Mouse (Mus musculus): ENCODE measurements around the gene Acsbg1.

Gene Acsbg1

DNA sequence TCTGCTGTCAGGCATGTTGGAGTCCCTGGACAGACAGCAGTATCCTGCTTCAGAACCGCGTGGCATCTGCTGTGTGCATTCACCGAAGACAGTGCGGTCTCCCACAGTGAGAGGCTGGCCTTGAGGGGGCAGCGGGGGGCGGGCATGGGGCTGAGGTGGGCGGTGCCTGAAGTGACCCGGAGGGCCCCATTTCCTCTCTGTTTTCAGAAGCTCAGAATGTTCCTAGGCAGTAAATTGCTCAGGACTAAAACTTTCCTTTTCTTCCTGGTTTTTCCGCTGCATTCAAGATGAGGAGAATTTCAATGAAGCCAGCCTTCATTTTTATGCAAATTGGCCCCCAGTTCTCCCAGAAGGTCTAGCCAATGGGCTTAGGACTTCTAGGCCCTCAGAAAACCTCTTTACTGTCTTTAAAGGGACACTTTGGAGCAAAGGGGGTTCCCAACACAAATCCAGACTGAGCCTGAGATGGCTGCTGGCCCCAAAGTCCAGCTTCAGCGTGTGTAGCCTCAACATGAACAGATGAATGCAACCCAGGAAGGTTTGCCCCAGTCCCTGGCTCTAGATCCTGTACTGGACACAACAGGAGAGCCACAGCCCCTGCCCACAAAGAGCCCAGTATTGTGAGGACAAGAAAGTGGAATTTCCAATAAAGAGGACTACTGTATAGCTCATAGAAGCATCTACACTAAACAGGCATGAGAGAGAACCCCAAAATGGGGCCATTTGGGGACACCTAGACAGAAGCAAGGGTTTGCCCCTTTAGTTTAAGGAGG, at the start of gene Acsbg1:
Gene Acsbg1, minus strand, starts transcription at position 266 of the 773 bp plus-strand sequence.
- DNase-seq, result no peak

DNA sequence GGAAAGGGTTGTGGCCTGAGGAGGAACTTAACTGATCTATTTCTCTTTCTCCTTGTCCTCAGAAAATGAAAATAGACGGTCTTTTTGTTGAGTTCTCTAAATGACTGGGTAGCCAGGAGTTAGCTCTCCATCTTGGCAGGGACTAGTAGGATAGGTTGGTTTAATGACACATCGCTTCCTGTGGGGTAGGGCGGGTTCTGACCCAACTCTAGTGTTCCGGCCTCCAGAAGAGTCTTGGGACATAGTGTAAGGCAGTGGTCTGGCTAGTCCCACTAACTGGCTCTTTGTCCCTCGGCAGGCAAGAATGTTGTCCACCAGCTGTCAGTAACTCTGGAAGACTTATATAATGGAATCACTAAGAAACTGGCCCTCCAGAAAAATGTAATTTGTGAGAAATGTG, 46.4 kb upstream of the Acsbg1 start:
- DNase-seq, result no peak

DNA sequence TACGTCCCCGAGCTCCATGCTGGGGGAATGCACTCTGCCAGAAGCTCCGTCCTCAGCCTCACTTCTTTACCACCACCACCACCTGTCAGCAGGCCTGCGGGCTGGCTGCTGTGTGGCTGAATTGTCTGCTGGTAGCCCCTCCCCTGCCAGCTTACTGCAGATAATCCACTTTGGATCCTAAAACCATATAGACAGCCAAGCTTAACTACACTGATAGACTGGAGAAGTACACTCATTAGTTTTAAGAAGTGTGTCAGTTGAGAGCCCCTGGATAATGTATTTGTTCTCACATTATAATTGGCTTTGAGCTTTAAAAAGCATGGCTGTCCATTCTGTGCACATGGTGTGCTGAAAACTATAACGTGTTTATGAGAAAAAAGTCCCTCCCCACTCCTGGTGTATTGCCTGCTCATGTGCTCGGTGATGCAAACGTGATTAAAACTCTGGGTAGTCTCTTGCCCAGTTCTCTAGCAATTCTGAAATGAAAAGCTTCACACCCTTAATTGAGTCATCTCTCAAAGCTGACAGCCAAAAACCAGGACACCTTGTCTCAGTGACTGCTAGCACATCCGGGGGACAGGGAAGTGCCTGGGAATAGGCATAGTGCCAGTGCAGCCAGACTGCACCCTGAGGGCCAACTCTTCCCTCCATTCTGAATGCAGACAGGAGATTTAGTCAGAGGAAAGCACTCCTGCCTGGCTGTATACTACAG, 45.8 kb upstream of the Acsbg1 start:
- DNase-seq, result no peak

DNA sequence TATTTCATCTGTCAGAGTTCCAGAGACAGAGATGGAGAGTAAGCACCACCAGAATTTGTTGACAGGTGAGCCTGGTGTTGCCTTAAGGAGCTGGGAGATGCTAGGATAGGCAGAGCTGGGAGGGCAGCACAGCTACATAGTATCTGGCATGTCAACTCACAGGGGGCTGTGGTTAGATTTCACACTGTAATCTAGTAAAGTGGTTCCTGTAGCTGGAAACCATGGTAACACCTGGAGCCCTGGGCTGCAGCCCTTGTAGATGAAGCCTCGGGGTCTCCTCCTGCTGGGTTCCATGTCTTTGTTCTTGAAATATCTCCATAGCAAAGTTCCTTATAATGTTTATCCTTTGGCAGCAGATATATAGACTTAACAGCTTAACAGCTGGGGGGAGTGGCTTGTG, 43.9 kb upstream of the Acsbg1 start:
- DNase-seq, result no peak

DNA sequence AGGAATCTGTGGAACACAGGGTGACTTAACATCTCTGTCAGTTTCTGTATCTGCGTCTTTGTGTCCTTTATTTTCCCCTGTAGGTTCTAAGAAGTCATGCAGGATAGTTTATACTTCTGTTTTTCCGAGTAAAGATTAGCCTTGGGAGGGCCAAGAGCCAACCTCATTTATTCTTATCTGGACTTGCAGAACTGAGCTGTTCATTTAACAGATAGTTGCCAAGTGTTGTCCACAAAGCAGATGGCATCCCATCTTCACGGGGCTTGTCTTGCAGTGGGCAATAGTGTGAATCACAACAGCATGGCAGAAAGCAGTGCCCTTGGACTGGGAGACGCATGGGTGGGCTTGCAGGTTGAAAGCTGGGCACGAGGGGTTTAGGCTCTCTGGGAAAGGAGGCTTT, 42.7 kb upstream of the Acsbg1 start:
- no peak for DNase-seq

DNA sequence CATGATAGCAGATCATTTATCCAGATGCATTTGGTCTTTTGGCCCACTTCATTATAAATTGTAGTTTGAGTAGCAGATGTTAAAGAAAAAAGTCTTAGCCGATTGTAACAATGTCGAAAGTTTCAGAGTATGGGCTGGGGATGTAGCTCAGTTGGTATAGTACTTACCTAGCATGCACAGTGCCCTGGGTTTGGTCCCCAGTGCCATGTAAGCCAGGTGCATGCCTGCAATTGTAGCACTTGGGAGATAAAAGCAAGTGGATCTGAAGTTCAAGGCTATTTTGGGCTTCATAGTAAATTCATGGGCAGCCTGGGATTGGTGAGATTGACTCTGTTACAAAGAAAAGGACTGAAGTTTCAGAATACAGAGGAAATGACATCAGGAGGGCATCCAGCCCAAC, 40.9 kb upstream of the Acsbg1 start:
- no peak for DNase-seq

DNA sequence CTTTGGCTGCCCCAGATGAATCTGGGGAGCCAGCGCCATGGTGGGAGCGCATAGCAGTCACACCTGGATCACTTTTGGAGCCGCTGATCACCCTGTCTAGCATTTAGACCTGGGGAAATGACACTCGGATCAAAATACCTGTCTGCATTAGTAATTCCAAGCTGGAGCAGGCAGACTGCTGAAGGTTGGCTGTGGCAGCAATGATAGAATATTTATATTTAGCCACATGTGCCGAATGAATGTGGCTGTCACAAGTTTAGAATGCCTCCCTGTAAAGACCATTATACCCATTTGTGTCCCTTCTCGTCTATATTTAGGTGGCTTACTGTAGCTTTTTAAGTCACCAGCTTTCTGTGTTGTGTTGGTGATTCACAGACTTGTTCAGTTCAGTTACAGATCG, 39.1 kb upstream of the Acsbg1 start:
- DNase-seq, result no peak

DNA sequence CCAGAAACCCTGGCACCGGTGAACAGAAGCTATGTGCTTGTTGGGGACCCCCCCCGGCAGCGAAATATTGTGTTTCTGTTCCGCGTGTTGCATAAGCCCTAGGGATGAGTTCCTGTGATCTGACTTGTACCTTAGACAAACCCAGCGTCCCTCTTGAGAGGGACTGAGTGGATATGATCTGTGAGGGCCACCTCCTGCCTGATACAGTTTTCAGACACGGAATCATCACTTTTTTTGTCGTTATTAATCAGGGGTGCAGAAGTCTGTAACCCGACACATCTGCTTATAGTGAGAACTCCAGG, 38.5 kb upstream of the Acsbg1 start:
- DNase-seq, result no peak

DNA sequence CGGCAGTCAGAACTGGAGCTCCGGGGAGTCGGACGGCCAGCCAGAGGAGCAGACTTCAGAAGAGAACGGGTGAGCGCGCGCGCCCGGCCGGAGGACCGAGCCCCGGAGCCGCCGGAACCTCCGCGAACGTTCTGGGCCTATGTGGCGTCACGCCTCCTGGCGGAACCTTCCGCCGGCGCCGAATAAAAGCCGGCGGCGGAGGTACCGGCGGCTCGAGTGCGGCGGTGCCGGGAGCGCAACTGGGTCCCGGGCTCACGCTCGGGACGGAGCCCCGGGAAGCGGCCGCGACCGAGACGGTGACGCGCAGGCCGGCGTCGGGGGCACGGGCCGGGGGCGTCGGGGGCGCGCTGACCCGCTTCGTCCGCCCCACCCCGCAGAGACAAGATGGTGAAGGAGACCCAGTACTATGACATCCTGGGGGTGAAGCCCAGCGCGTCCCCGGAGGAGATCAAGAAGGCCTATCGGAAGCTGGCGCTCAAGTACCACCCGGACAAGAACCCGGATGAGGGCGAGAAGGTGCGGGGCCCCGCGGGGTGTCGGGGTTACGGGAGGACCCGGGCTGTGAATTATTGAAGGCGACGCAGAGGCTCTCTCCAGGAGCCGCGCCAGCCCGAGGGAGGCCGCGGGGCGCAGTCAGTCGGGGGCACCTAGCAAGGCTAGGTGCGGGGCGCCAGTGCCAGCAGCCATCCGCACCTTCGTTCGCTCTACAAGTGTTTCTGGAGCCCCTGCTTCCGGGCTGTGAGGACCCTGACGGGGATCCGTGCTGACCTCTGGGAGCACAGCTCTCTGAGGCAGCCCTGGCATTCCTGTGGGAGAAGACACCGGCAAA, 37.9 kb upstream of the Acsbg1 start:
- DNase-seq, result peak; percentile 77 to 90

DNA sequence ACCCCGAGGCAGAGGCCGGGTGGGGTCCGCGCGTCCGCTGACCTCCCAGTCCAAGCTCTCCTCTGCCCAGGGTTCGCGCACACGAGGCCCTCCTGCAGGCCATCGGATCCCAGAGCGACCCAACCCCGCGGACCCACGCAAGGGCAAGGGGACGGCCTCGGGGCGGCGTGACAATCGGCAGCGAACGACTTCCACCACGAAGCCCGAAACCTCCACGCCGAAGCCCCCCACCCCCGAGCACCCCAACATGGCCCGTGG, 37.3 kb upstream of the Acsbg1 start:
- DNase-seq, result no peak

DNA sequence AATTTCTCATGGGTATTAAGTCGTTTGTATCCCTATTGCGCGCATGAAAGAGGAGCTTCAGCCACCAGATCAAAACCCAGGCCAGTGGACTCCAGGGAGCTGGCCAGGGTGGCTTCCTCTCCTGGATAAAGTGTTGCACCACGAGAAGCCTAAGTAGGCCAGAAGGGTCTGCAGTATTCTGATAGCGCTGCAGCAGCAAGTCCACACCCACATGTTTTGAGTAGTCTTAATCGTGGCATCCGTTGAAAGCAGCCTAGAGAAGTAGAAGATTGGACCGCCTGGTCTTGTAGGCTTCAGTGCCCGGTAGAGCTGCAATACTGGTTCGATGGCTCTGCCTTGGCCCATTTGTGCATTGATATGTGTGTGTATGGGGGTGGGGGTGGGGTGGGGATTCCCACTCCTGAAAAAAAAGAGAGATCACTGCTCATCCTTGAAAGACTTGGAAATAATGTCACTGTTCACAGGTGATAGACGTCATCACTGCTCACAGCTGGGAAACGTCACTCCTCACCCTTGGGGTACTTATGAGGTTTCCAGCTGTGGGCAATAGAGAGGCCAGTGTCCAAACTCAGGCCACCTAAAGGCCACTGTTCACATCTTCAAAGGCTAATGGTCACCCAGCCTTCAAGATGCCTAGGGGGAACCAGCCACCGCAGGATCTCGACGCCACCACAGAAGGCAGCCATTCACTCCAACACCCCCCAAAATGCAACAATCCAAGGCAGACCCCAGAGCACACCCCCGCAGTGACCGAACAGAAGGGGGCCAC, 36.8 kb upstream of the Acsbg1 start, which contains the start of gene Dnaja4:
Gene Dnaja4, plus strand, starts transcription at position 556 of the 769 bp plus-strand sequence.
- DNase-seq, result no peak

DNA sequence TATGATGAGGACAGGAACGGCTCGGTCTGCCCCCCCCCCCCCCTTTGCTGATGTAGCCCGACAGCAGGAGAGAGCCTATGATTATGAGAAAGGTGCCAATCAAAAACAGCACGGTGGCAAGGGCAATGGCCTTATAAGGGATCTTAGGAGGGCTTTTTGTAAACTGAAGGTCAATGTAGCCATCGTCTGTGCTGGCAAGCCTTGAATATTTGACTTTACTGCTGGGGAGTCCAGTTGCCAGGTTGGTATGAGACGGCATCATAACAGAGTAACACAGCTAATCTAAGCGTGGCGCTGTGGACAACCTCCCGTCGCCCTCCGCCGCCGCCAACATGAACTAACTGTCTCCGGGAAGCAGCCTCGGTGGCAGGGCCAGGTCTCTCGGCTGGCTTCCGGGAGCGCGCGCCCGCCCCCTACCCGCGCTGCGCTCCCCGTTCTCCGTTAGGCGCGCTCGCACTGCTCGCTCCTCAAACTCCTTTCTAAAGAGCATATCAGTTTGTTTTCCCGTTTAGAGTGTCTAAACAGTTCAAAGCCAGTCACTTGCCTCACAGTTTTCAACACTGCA, 29.7 kb upstream of the Acsbg1 start:
- peak; percentile 13 to 48 for DNase-seq

DNA sequence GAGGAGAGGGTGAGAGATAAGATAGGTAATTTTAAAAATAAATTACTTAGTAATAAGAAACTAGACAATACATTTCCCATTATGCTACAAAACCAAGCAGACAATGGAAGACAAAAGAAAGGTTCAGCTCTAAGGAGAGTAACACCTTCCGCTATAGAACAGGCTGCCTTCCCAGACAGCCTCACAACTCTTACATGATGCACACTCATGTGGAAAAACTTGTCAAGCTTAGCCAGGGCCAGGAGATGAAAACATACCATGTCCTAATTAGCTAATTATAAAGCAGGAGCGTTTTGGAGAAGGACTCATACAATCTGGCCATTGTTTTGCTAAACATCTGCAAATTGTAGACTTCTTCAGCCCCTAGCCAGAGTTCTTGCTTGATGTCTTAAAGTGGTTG, 29.0 kb upstream of the Acsbg1 start:
- DNase-seq, result peak in 1 of 2 experiments; percentile 6

DNA sequence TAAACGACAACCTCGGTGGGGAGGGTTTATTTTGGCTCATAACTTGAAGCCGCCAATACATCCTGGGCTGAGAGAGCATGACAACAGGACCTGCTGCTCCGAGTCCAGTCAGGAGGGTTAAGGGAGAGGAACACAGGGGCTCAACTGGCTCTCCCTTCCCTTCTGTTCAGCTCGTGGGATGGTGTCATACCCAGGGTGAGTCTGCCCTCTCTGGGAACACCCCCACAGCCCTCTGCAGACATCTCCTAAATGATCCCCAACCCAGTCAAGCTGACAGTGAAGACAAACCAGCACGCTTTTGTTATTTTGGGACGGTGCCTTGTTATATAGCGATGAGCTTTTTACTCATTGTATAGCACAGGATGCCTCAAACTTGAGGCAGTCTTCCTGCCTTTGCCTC, 27.8 kb upstream of the Acsbg1 start:
- no peak for DNase-seq

DNA sequence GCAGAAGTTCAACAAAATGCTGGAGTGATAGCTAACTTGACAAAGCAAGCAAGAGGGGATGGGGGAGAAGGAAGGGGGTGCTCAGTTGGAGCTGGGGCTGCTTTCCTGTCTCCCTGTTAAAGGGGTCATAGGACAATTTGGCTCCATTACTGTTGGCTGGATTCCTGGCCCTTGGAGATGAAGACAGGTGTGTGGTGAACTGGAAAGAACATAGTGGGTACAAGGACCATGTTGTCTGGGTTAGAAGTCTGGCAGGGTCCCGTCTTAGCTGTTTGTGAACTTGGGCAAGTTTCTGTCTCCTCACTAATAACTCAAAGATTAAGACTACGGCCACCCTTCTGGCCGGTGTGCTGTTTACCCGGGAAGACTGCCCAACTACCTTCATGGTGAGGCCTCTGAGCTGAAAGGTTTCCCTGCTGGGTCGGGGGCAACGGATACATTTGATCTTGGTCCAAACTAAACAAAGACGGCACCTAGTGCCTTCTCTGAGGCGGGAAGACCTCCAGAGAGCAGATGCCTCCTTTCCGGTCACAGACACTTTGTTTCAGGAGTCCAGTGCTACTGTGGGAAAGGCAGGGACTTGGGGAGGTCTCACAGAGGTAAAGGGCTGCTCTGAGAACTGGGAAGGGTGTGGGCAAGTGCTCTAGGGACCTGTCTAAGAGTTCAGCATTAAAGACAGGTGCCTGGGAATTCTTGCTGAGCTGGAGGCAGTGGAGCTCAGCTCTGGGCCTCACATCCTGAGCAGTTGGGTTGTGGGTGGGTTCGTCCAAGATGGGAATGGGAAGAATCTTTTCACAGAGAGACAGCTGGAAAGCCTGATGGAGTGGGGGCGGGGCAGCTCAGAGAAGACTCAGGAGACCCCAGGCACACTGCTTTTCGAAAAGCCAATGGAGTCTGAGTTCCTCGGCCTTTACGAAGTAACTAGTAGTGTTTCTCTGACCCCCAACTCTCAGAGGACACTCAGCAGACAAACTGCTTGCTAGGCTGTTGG, 25.9 kb upstream of the Acsbg1 start:
- peak; percentile 18 to 33 for DNase-seq

DNA sequence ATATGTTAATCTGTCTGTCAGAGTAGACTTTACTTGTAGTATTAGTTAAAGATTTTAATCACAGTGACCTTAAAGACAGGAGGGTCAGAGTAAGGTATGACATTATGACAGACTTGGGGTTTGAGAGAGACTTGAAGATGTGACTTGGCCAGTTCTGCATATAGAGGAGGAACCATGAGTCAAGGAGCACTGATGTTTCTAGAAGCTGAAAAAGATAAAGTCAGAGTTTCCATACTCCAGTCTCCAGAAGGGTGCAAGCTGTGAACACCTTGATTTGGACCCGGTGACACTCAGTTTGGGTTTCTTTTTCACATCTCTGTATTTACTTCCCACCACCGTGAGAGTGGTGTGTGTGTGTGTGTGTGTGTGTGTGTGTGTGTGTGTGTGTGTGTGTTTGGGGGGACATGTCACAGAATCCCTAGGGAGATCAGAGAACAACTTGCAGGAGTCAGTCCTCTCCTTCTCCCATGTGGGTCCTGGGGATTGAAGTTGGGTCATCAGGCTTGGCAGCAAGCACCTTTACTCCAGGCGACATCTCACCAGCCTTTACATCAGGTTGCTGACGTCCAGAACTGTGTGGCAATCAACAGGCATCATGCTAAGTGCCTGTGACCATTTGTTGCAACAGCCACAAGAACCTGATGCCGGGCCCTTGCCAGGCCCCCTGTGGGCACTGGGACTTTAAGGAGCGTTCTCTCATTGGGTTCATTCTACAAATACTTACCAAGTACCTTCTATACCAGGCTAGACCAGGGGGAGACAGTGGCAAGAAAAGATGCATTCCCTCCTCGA, 22.3 kb upstream of the Acsbg1 start:
- DNase-seq, result no peak

DNA sequence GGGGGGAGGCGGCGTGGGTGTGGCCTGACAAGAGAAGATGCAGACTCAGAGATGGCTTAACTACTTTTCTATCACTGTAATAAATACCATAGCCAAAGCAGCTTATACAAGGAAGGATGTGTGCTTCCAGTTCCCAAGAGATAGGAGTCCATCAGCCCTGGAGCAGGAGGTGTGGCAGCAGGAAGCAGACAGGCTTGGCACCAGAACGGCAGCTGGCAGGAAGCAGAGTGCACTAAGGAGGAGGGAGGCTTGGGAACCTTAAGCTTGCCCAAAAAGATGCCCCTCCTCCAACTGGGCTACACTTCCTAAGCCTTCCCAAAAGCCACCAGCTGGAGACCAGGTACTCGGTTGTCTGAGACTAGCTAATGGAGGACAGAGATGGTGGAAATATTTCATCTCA, 21.2 kb upstream of the Acsbg1 start:
- DNase-seq, result no peak

DNA sequence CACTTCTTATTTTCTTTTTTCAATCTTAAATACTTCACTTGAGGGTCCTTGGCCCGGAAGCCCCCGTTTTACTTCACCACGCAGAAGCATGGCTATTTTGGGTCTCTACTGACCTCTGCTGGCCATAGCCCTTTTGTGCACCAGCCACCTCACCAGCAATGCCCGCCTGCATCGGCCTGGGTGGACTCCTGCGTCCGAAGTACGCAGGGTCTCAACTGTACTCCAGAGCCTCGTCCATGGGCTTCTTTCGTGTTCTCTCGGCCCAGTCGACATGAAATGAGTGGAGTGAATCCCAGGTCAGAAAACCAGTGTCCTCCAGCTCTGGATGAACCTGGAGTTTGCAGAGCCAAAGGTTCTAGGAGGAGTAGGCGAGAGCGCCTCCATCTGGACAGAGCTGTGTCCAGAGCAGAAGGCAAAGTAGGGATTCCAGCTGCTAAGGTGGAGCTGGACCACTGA, 14.9 kb upstream of the Acsbg1 start:
- DNase-seq, result peak; percentile 64 to 76

DNA sequence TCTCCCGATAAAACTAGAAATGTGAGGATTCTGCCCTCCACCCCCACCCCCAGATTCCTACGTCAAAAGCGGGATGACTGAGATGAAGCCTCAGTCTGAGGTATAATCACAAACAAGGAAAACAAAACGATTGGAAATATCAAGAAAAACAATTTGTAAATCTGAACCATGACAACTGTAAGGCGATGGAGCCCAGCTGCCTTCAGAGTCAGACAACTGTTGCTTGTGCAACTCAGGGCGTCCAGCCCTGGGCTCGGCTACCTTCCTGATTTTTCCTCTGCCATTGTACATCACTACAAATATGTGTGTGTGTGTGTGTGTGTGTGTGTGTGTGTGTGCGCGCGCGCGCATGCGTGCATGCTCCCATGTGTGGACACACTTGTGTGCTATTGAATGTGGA, 12.2 kb upstream of the Acsbg1 start:
- DNase-seq, result no peak

DNA sequence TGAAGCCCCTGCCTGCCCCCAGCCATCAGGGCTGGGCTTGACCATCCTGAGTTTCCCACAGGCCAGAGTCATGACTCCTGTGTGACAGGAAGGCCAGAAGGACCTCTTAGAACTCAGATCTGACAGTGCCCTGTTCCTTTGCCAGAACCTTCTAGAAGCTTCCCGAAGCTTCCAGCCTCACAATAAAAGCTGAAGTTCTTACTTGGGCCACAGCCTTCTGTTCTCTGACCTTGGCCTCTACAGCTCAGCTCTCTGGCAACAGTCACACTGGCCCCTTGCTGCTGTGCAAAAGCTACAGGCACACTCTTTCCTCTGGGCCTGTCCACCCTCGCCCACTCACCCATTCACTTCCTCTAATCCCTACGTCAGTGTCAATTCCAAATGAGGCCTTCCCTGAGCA, 10.3 kb upstream of the Acsbg1 start:
- DNase-seq, result no peak

DNA sequence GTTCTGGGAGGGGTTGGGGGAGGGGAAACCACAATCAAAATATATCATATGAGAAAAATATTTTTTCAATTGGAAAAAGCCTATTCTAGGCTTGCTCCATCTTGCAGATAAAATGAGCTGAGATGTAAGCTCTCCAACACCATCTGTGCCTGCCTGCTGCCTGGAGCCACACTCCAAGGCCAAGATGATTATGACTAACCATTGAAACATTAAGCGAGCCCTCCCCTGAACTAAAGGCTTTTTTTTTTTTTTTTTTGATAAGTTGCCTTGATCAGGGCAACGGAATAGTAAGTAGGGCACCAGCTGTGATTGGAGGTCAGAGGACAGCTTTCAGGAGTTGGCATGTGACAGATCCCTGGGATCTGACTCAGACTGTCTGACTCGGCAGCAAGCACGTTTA, 6.8 kb upstream of the Acsbg1 start:
- no peak for DNase-seq

Data from kidney, postnatal 25 days (tissue).